Mouse (Mus musculus) liver, postnatal 0 days (tissue): Measurements from ENCODE around the gene Cldn4. TPM values are rescaled to one million over a fixed set of nuclear protein-coding genes. Genes with fewer than 3 reads are reported as not detected.
"Not testable (repeated sequence)": the region's sequence is repeated elsewhere in the genome, so short reads cannot be mapped to it uniquely, and the experiment has no call there.

Experiments used
- ATAC-seq: fragments of 200-750 bp; cut with Nextera tagmentation; 2 replicates; pipeline ENCODE4 v1.8.0; 2017; ENCODE audit warnings: mild to moderate bottlenecking, moderate library complexity
- DNase-seq: peaks from one replicate; pipeline ENCODE4 v3.0.0-alpha.2; 2016
- H3K27ac ChIP-seq: fragments of 300-500 bp; sonication (generic); 2 replicates; pipeline ENCODE4 v1.5.1; 2014; ENCODE audit warnings: antibody characterized with exemption, moderate library complexity, mild to moderate bottlenecking, low read depth
- H3K27me3 ChIP-seq: fragments of 300-500 bp; sonication (generic); 2 replicates; pipeline ENCODE4 v1.6.1; 2014; ENCODE audit warnings: low read length, control low read depth, mixed read lengths; ENCODE audit not compliant: insufficient read depth
- H3K36me3 ChIP-seq: fragments of 300-500 bp; sonication (generic); replicated peaks from 2 replicates; pipeline ENCODE4 v1.6.1; 2014; ENCODE audit warnings: mild to moderate bottlenecking, control low read depth, low read length, moderate library complexity, mixed read lengths; ENCODE audit not compliant: insufficient read depth
- H3K4me1 ChIP-seq: fragments of 300-500 bp; sonication (generic); 2 replicates; pipeline ENCODE4 v1.6.1; 2014; ENCODE audit warnings: antibody characterized with exemption, mild to moderate bottlenecking, control low read depth; ENCODE audit not compliant: insufficient read depth
- H3K4me2 ChIP-seq: fragments of 300-500 bp; sonication (generic); 2 replicates; pipeline ENCODE4 v1.6.1; 2014; ENCODE audit warnings: low read depth, mild to moderate bottlenecking, low read length, moderate library complexity, mixed read lengths
- H3K4me3 ChIP-seq: fragments of 300-500 bp; sonication (generic); 2 replicates; pipeline ENCODE4 v1.5.1; 2014; ENCODE audit warnings: low read depth, low read length
- H3K9ac ChIP-seq: fragments of 300-500 bp; sonication (generic); replicated peaks from 2 replicates; pipeline ENCODE4 v1.6.1; 2014; ENCODE audit warnings: mild to moderate bottlenecking, moderate library complexity
- H3K9me3 ChIP-seq: fragments of 300-500 bp; sonication (generic); 2 replicates; pipeline ENCODE4 v1.6.1; 2016; ENCODE audit warnings: mild to moderate bottlenecking, control low read depth, low read length, mixed read lengths
- CTCF ChIP-seq: sonication (generic); IDR thresholded peaks from 2 replicates; pipeline ENCODE4 v1.5.1; 2016; ENCODE audit warnings: antibody characterized with exemption, low read depth
- EP300 ChIP-seq: IDR thresholded peaks from 2 replicates; pipeline ENCODE4 v1.6.1; 2016; ENCODE audit warnings: antibody characterized with exemption, low read depth, mild to moderate bottlenecking
- WGBS: fragments of 180-500 bp; shearing (Covaris S2); extraction: QIAGEN DNeasy Blood & Tissue Kit; methylation state at CpG from one replicate; pipeline ENCODE4 v1.1.7; 2014; ENCODE audit not compliant: insufficient replicate concordance; 5-methylcytosine and 5-hydroxymethylcytosine counted together
- polyA plus RNA-seq: library from polyadenylated mRNA; unstranded; fragments of >200 nt; fragmentation: Nextera tagmentation; extraction: Ambion mirVana; gene quantifications from 2 replicates; pipeline ENCODE4 v1.2.1, GENCODE M21; 2015

Cldn4 gene
- polyA plus RNA-seq, 1 experiment from 2014 or later, result 0.32 TPM

GRCm38 (mm10) chr5:134965852-134966821 lies 19.4 kb upstream of the Cldn4 start:
- peak; percentile 85 for ATAC-seq
- H3K9ac ChIP-seq, result peak overlapping the region; percentile 55
- DNase-seq, result peak; percentile 74
- TF ChIP-seq EP300, result no peak; the same call in 1 of the 2 replicates
- peak; percentile 54 for TF ChIP-seq CTCF
- H3K9me3 ChIP-seq, result no peaks in the 10 kb centered on the region
- H3K4me2 ChIP-seq, result peak overlapping the region; percentile 82
- H3K27ac ChIP-seq, result peak overlapping the region; percentile 1; the same call in 1 of the 2 replicates
- H3K4me1 ChIP-seq, result peaks cover 6% of the 10 kb centered on the region
- no peaks in the 10 kb centered on the region for H3K36me3 ChIP-seq
- H3K4me3 ChIP-seq, result peak overlapping the region; percentile 44
- 8% methylated on average over 28 of the region's 33 CpGs for WGBS
- H3K27me3 ChIP-seq, result no peaks in the 10 kb centered on the region

DNA sequence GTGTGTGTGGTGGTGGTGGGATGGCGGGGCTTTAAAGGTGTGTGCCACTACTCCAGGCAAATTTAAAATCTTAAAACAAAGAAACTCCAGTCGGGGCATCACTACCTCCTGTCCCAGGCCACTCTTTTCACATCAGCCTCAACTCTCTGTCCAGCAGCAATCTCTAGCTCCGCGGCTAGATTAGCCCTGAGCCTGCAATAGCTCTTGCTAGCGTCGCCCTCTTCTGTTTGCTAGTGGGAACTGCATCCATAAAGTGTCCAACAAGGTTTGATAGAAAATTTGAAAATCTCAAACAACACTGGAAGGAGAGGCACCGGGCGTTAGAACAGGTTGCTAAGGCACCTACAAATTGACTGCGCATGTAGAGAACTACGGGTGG lies 18.7 kb upstream of the Cldn4 start:
- TF ChIP-seq CTCF (peak; percentile 93), EP300 (no peak)
- peak overlapping the region; percentile 1; the same call in 1 of the 2 replicates for H3K27ac ChIP-seq
- 7% methylated on average over 10 of the region's 10 CpGs for WGBS
- peaks cover 6% of the 10 kb centered on the region for H3K4me1 ChIP-seq
- peak; percentile 64 for ATAC-seq
- no peaks in the 10 kb centered on the region for H3K36me3 ChIP-seq
- H3K4me3 ChIP-seq, result peak overlapping the region; percentile 44
- peak overlapping the region; percentile 82 for H3K4me2 ChIP-seq
- no peak overlapping the region; the same call in 1 of the 2 replicates for H3K9ac ChIP-seq
- H3K9me3 ChIP-seq, result no peaks in the 10 kb centered on the region
- no peaks in the 10 kb centered on the region for H3K27me3 ChIP-seq
- peak; percentile 81 for DNase-seq

GRCm38 (mm10) chr5:134964655-134965054 lies 17.9 kb upstream of the Cldn4 start:
- H3K9me3 ChIP-seq, H3K4me3 ChIP-seq, H3K36me3 ChIP-seq, ATAC-seq, H3K27me3 ChIP-seq, H3K9ac ChIP-seq, H3K4me1 ChIP-seq, H3K4me2 ChIP-seq, H3K27ac ChIP-seq, DNase-seq: not testable (repeated sequence)
- TF ChIP-seq CTCF, result peak; percentile 30

DNA sequence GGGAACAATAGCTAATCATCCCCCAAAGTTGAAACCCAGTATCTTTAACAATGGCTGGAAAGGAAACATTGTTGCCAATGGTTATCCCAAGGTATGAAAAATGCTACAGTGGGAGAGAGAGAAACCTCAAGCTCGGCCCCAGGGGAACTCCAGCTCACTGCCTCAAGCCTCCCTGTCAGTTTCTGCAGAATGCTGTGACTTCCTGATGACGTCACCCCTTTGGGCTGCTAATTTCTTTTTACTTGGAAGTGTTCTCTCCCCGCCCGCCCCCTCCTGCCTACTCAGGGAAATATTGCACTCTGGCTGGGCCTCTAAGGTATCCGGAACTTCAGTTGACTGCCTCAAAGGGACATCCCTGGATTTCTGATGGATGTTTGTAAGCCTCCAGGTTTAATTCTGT lies 16.8 kb upstream of the Cldn4 start:
- H3K9ac ChIP-seq, result no peak overlapping the region
- H3K4me2 ChIP-seq, result no peak overlapping the region
- DNase-seq (no peak), ATAC-seq (no peak)
- no peak overlapping the region for H3K4me3 ChIP-seq
- WGBS, result 37% methylated on average over 5 of the region's 5 CpGs
- TF ChIP-seq CTCF, result no peak
- no peak for TF ChIP-seq EP300
- H3K27ac ChIP-seq, result no peak overlapping the region
- H3K4me1 ChIP-seq, result peaks cover 6% of the 10 kb centered on the region
- no peaks in the 10 kb centered on the region for H3K9me3 ChIP-seq
- no peaks in the 10 kb centered on the region for H3K36me3 ChIP-seq
- no peaks in the 10 kb centered on the region for H3K27me3 ChIP-seq

DNA sequence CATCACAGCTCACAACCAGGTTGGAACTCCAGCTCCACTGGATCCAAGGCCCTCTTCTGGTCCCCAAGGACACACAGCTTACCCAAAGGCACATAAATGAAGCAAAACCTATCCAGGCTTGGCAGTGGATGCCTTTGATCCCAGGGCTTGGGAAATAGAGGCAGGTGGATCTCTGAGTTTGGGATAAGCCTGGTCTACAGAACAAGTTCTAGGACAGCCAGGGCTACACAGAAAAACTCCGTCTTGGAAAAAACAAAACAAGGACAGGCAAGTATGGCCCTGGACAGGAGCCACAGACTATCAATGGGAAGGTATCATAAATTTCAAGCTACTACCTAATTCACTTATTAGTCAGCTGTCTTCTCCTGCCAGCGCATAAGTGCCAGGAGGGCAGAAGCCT lies 14.8 kb upstream of the Cldn4 start:
- Histone ChIP-seq H3K27ac (no peak overlapping the region), H3K9ac (no peak overlapping the region), H3K36me3 (no peaks in the 10 kb centered on the region), H3K4me1 (peaks cover 6% of the 10 kb centered on the region), H3K9me3 (no peaks in the 10 kb centered on the region), H3K4me2 (no peak overlapping the region), H3K4me3 (no peak overlapping the region), H3K27me3 (no peaks in the 10 kb centered on the region)
- TF ChIP-seq EP300 (no peak), CTCF (no peak)
- no peak for ATAC-seq
- WGBS, result 86% methylated on average over 2 of the region's 2 CpGs
- DNase-seq, result no peak

GRCm38 (mm10) chr5:134960430-134960829 lies 13.7 kb upstream of the Cldn4 start:
- Histone ChIP-seq H3K27ac (no peak overlapping the region), H3K27me3 (no peaks in the 10 kb centered on the region), H3K4me1 (no peaks in the 10 kb centered on the region), H3K4me3 (no peak overlapping the region), H3K9ac (no peak overlapping the region), H3K36me3 (no peaks in the 10 kb centered on the region), H3K4me2 (no peak overlapping the region), H3K9me3 (no peaks in the 10 kb centered on the region)
- DNase-seq (no peak), ATAC-seq (no peak)
- no peak for TF ChIP-seq CTCF
- TF ChIP-seq EP300, result no peak
- 67% methylated on average over 2 of the region's 2 CpGs for WGBS
